Mouse (Mus musculus) ES-Bruce4 (cell line): ENCODE results near the gene Krtap4-1. TPM values are rescaled to one million over a fixed set of nuclear protein-coding genes. Genes with fewer than 3 reads are reported as not detected.
"Not testable (repeated sequence)": the region's sequence is repeated elsewhere in the genome, so short reads cannot be mapped to it uniquely, and the experiment has no call there.

Source experiments
- H3K27ac ChIP-seq: 2 replicates; pipeline ENCODE4 v1.5.1; 2012; ENCODE audit warnings: low read length, inconsistent platforms; ENCODE audit not compliant: insufficient read depth
- H3K27me3 ChIP-seq: 2 replicates; pipeline ENCODE4 v1.6.1; 2012; ENCODE audit warnings: mild to moderate bottlenecking, low read length, inconsistent platforms; ENCODE audit not compliant: control insufficient read depth, poor library complexity, insufficient read depth, severe bottlenecking
- H3K36me3 ChIP-seq: 2 replicates; pipeline ENCODE4 v1.6.1; 2012; ENCODE audit warnings: inconsistent platforms, mild to moderate bottlenecking, low read length, moderate library complexity; ENCODE audit not compliant: control insufficient read depth, poor library complexity, insufficient read depth, severe bottlenecking
- H3K4me1 ChIP-seq: one replicate; pipeline ENCODE4 v1.8.1; 2011; ENCODE audit warnings: low read length; ENCODE audit not compliant: control insufficient read depth, insufficient read depth
- H3K4me3 ChIP-seq: 2 replicates; pipeline ENCODE4 v1.5.1; 2011; ENCODE audit warnings: low read depth, mild to moderate bottlenecking, low read length
- H3K9ac ChIP-seq: 2 replicates; pipeline ENCODE4 v1.6.1; 2012; ENCODE audit warnings: low read depth, mild to moderate bottlenecking, inconsistent platforms; ENCODE audit not compliant: poor library complexity, severe bottlenecking
- H3K9me3 ChIP-seq: replicated peaks from 2 replicates; pipeline ENCODE4 v1.6.1; 2012; ENCODE audit warnings: mild to moderate bottlenecking, low read length, inconsistent platforms; ENCODE audit not compliant: control insufficient read depth, poor library complexity, insufficient read depth, severe bottlenecking
- CTCF ChIP-seq: IDR thresholded peaks from one replicate; pipeline ENCODE4 v1.8.1; 2011; ENCODE audit warnings: low read depth, low read length
- EP300 ChIP-seq: IDR thresholded peaks from 2 replicates; pipeline ENCODE4 v1.6.1; 2011; ENCODE audit warnings: low read depth, low read length; ENCODE audit not compliant: insufficient read depth
- POLR2A ChIP-seq: IDR thresholded peaks from one replicate; pipeline ENCODE4 v1.8.1; 2011; ENCODE audit warnings: low read length; ENCODE audit not compliant: insufficient read depth
- polyA plus RNA-seq: library from polyadenylated mRNA; stranded (reverse); fragments of >200 nt; gene quantifications from 2 replicates; pipeline ENCODE4 v1.2.4, GENCODE M21; 2011; ENCODE audit warnings: low read depth; ENCODE audit not compliant: missing spikeins, insufficient read depth, insufficient read length

Gene Krtap4-1
- polyA plus RNA-seq, 1 experiment, result not detected

GRCm38 (mm10) chr11:99634653-99635134, 6.7 kb upstream of the Krtap4-1 start, which contains the start of gene Krtap4-2:
Krtap4-2 (minus strand) TSS chr11:99635084.
- no peaks in the 10 kb centered on the region for H3K9me3 ChIP-seq
- H3K9ac ChIP-seq, result no peak within 1 kb of the TSS
- no peaks in the 10 kb centered on the region for H3K36me3 ChIP-seq
- no peak within 1 kb of the TSS for H3K4me3 ChIP-seq
- H3K4me1 ChIP-seq, result no peaks in the 10 kb centered on the region
- H3K27me3 ChIP-seq, result no peaks in the 10 kb centered on the region
- H3K27ac ChIP-seq, result no peak within 1 kb of the TSS
- TF ChIP-seq CTCF, result no peak
- no peak for TF ChIP-seq EP300
- no peak for TF ChIP-seq POLR2A

- Histone ChIP-seq H3K4me1 (no peaks in the 10 kb centered on the region), H3K4me3 (no peak overlapping the region), H3K27ac (no peak overlapping the region), H3K9ac (no peak overlapping the region), H3K9me3 (no peaks in the 10 kb centered on the region), H3K27me3 (no peaks in the 10 kb centered on the region), H3K36me3 (no peaks in the 10 kb centered on the region)
- TF ChIP-seq EP300, result no peak
- no peak for TF ChIP-seq POLR2A
- no peak for TF ChIP-seq CTCF
These were observed 5.3 kb upstream of the Krtap4-1 start for GRCm38 (mm10) chr11:99633293-99633692.

DNA sequence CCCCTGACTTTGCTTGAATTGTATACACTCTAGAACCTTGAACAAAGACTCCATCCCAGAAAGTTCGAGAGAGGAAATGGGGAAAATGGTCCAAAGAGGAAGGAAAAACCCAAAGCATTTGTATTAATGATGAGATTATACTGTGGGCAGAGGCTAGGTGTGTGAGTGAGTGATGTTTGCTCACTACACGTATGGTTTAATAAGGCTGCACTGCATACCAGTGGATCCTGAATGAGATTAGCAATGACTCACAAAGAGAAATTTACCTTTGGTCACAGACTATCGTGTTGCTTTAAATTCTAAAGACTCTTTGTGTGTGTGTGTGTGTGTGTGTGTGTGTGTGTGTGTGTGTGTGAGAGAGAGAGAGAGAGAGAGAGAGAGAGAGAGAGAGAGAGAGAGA, 2.9 kb upstream of the Krtap4-1 start:
- H3K4me1 ChIP-seq, result no peaks in the 10 kb centered on the region
- H3K27me3 ChIP-seq, result no peaks in the 10 kb centered on the region
- no peaks in the 10 kb centered on the region for H3K36me3 ChIP-seq
- H3K27ac ChIP-seq, result no peak overlapping the region
- no peak overlapping the region for H3K9ac ChIP-seq
- no peak overlapping the region for H3K4me3 ChIP-seq
- TF ChIP-seq CTCF, result no peak
- TF ChIP-seq POLR2A, result no peak
- no peak for TF ChIP-seq EP300
- no peaks in the 10 kb centered on the region for H3K9me3 ChIP-seq

GRCm38 (mm10) chr11:99620335-99620734, 7.7 kb downstream of the Krtap4-1 start, which contains the start of gene Gm11562:
Gm11562 (minus strand) TSS chr11:99620435.
- Histone ChIP-seq H3K4me1 (no peaks in the 10 kb centered on the region), H3K27ac (no peak within 1 kb of the TSS), H3K9ac (no peak within 1 kb of the TSS), H3K27me3 (no peaks in the 10 kb centered on the region; the same call in 1 of the 2 replicates), H3K36me3 (no peaks in the 10 kb centered on the region), H3K4me3 (no peak within 1 kb of the TSS), H3K9me3 (no peaks in the 10 kb centered on the region)
- TF ChIP-seq POLR2A, result no peak
- no peak for TF ChIP-seq CTCF
- no peak for TF ChIP-seq EP300

GRCm38 (mm10) chr11:99614796-99615363, 13.2 kb downstream of the Krtap4-1 start, which contains the start of gene Krtap2-4:
Krtap2-4 (minus strand) TSS chr11:99614846.
- Histone ChIP-seq H3K4me3 (no peak within 1 kb of the TSS), H3K36me3 (no peaks in the 10 kb centered on the region), H3K9me3 (no peaks in the 10 kb centered on the region), H3K9ac (no peak within 1 kb of the TSS), H3K4me1 (no peaks in the 10 kb centered on the region), H3K27me3 (no peaks in the 10 kb centered on the region), H3K27ac (no peak within 1 kb of the TSS)
- TF ChIP-seq EP300 (no peak), POLR2A (no peak), CTCF (no peak)

- not testable (repeated sequence) for H3K27ac ChIP-seq, H3K9ac ChIP-seq, H3K4me3 ChIP-seq, H3K9me3 ChIP-seq, H3K36me3 ChIP-seq, H3K4me1 ChIP-seq, H3K27me3 ChIP-seq
These were observed 17.9 kb downstream of the Krtap4-1 start, which contains the start of gene Gm11937 for GRCm38 (mm10) chr11:99610089-99610488. Gm11937 (minus strand) TSS chr11:99610189.
